Mouse (Mus musculus): ENCODE measurements around the gene Tnfrsf17. TPM values are rescaled to one million over a fixed set of nuclear protein-coding genes. Genes with fewer than 3 reads are reported as not detected.

Gene Tnfrsf17
- total and polyA plus RNA-seq, 2 experiments = not detected

DNA sequence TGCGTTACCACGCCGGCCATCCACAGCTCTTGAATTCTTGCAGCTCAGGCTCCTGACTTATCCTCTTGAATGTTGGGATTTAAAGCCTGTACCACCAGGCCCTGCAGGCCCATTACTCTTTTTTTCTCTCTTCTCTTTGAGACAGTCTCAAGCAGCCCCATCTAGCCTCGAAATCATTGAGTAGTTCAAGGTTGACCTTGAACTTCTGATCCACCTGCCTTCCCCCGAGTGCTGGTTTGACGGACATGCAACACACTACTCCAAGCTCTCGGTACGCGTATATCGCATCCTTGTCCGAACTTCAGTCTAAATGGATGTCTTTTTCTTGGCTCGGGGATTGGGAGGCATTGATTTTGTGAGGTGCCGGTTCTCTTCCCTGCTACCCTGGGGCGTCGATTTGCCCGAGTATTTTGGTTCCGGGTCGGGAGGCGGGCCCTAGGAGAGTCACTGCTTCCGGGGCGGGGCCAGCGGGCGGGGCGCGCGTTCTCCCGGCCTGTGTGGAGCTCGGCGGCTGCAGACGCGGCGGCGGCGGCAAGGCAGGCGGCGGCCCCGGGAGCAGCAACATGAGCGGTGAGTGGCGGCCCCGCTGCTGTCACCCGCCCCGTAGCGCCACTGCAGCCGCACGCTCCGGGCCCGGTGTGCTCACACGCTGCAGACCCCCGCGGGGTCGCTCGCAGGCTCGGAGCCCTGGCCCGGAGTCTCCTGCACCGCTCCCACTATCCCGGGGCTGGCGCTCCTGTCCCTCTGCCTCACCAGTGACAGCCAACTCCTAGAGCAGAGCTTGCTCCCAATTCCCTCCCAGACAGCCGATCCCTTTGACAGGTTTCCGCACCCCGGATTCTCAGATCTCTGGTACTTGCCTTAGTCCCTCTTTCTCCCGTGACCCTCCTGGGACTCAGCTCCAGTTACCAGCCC is 9.1 kb downstream of the Tnfrsf17 start, which contains the start of gene Snx29:
Snx29 (plus strand) TSS at position 500 of the 915 bp plus-strand sequence.
- H3K9ac ChIP-seq (ENCODE audit: low read depth, low read length) = peak within 1 kb of the TSS; percentile 89
- no peaks in the 10 kb centered on the region for H3K36me3 ChIP-seq (ENCODE audit: control insufficient read depth, insufficient read depth, low read length)
- H3K4me3 ChIP-seq (ENCODE audit: insufficient read depth, low read depth, low read length) = peak within 1 kb of the TSS; percentile 80
- H3K27ac ChIP-seq (replicated peaks; ENCODE audit: insufficient read depth, low read depth, low read length) = peak within 1 kb of the TSS; percentile 45
- H3K79me2 ChIP-seq (ENCODE audit: control insufficient read depth, insufficient read depth, low read length) = peaks cover 14% of the 10 kb centered on the region; the same call in 1 of the 2 replicates
- WGBS = 5% methylated on average over 61 of the region's 61 CpGs
- TF ChIP-seq POLR2A (IDR thresholded peaks at IDR 0.05; ENCODE audit: extremely low read depth, insufficient read depth, low read length) (peak; percentile 89; the same call in 1 of the 2 replicates), CTCF (IDR thresholded peaks at IDR 0.05; ENCODE audit: low read depth, low read length) (no peak)
- peaks cover 3% of the 10 kb centered on the region; the same call in 1 of the 2 replicates for H3K4me1 ChIP-seq (ENCODE audit: control insufficient read depth, insufficient read depth, low read length)
- no peaks in the 10 kb centered on the region for H3K27me3 ChIP-seq (ENCODE audit: control insufficient read depth, insufficient read depth, low read length)
- peak; percentile 76 for DNase-seq (ENCODE audit: extremely low read depth, low read depth, low spot score)

DNA sequence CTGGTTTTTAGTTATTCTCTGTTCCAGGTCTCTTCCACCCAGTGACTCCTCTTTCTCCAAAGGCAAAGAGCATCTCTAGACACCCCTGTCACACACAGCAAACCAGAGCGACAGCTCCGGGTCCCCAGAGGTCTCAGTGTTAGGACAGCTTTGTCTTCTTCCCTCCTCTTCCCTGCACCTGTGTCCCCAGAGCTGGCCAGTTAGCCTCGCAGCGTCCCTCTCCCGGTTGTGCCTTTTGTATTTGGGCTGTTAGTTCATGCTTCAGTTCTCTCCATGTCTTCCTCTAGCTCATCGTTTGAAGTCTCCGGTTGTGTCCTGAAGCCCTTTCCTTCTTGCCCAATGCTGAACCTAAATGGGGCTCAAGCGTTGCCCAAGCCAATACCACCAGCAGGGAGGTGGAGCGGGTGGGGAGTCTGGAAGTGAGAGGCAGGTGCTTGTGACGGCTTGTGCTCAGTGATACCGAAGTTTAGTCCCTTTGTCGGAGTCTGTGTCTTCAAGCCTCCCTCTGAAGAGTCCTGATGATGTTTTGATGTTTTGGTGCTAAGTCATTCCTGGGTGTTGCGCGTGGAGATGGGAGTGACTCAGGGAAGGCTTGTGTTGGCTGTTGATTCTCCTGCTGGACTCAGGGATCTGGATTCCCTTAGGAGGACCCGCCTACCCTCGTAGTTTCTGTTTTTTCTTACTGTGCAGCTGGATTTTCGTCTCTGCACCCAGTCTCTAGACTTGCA is 9.9 kb downstream of the Tnfrsf17 start:
- Histone ChIP-seq H3K27ac (replicated peaks; ENCODE audit: insufficient read depth, low read depth, low read length) (peak overlapping the region; percentile 45), H3K9ac (ENCODE audit: low read depth, low read length) (peak overlapping the region; percentile 89), H3K27me3 (ENCODE audit: control insufficient read depth, insufficient read depth, low read length) (no peaks in the 10 kb centered on the region), H3K4me1 (ENCODE audit: control insufficient read depth, insufficient read depth, low read length) (peaks cover 3% of the 10 kb centered on the region; the same call in 1 of the 2 replicates), H3K79me2 (ENCODE audit: control insufficient read depth, insufficient read depth, low read length) (peaks cover 16% of the 10 kb centered on the region; the same call in 1 of the 2 replicates), H3K36me3 (ENCODE audit: control insufficient read depth, insufficient read depth, low read length) (no peaks in the 10 kb centered on the region), H3K4me3 (ENCODE audit: insufficient read depth, low read depth, low read length) (peak overlapping the region; percentile 80)
- DNase-seq (ENCODE audit: extremely low read depth, low read depth, low spot score) = peak; percentile 48
- 3% methylated on average over 17 of the region's 17 CpGs for WGBS
- no peak for TF ChIP-seq CTCF (IDR thresholded peaks at IDR 0.05; ENCODE audit: low read depth, low read length)
- TF ChIP-seq POLR2A (IDR thresholded peaks at IDR 0.05; ENCODE audit: extremely low read depth, insufficient read depth, low read length) = no peak

DNA sequence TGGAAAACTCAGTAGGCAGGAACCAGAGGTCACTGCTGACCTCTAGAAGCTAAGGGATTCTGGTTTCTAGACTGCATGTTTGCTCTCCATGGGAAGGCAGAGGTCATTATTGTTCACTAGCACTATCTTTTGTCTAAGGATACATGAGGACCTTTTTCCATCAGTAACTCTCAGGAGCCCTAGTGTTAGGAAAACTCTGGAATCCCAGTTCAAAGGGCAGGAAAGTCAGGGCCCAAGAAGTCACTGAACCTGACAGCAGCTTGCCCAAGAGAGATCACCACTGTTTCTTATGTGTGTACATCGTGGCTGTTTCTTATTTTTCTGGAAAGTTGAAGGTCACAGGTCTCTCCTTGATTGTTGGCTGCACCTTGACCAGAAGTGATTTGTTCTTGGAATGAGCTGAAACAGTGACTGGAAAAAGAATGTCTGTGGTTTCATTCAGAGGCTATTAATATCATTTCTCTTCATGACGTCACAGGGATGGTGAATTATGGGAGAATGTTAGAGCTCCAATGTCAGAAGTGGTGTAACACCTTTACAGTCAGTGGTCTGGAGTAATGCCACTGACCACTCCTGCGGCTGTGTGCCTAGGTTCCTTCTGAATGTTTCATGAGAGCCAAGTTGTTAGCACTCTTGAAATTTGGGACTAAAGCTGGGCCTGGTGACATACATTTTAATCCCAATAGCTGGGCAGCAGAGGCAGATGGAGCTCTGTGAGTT is 16.6 kb downstream of the Tnfrsf17 start:
- Histone ChIP-seq H3K9ac (ENCODE audit: low read depth, low read length) (no peak overlapping the region), H3K4me1 (ENCODE audit: control insufficient read depth, insufficient read depth, low read length) (peaks cover 14% of the 10 kb centered on the region), H3K4me3 (ENCODE audit: insufficient read depth, low read depth, low read length) (no peak overlapping the region), H3K36me3 (ENCODE audit: control insufficient read depth, insufficient read depth, low read length) (no peaks in the 10 kb centered on the region), H3K27me3 (ENCODE audit: control insufficient read depth, insufficient read depth, low read length) (no peaks in the 10 kb centered on the region), H3K27ac (replicated peaks; ENCODE audit: insufficient read depth, low read depth, low read length) (peak overlapping the region; percentile 72), H3K79me2 (ENCODE audit: control insufficient read depth, insufficient read depth, low read length) (peaks cover 36% of the 10 kb centered on the region)
- TF ChIP-seq CTCF (IDR thresholded peaks at IDR 0.05; ENCODE audit: low read depth, low read length) (no peak), POLR2A (IDR thresholded peaks at IDR 0.05; ENCODE audit: extremely low read depth, insufficient read depth, low read length) (no peak)
- WGBS = 46% methylated on average over 3 of the region's 3 CpGs
- peak; percentile 71 for DNase-seq (ENCODE audit: extremely low read depth, low read depth, low spot score)

DNA sequence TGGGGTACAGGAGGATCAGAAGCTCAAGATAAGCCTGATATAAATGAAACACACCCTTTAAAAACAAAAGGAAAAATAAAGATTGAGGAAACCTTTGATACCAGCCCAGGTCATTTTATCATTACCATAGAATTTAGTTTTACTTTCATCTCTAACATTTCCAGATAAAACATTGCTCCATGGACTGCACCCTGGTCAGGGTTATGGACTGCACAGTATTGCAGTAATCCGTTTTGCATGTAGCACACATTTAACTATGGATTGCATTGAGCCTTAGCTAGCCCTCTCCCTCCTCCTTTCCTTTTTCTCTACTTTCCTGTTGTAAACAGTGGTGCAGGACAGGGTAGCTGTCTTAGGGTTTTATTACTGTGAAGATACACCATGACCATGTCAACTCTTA is 17.4 kb downstream of the Tnfrsf17 start:
- peak; percentile 65 for DNase-seq (ENCODE audit: extremely low read depth, low read depth, low spot score)
- Histone ChIP-seq H3K27me3 (ENCODE audit: control insufficient read depth, insufficient read depth, low read length) (no peaks in the 10 kb centered on the region), H3K9ac (ENCODE audit: low read depth, low read length) (no peak overlapping the region), H3K27ac (replicated peaks; ENCODE audit: insufficient read depth, low read depth, low read length) (peak overlapping the region; percentile 72), H3K4me3 (ENCODE audit: insufficient read depth, low read depth, low read length) (no peak overlapping the region), H3K4me1 (ENCODE audit: control insufficient read depth, insufficient read depth, low read length) (peaks cover 14% of the 10 kb centered on the region), H3K36me3 (ENCODE audit: control insufficient read depth, insufficient read depth, low read length) (no peaks in the 10 kb centered on the region), H3K79me2 (ENCODE audit: control insufficient read depth, insufficient read depth, low read length) (peaks cover 32% of the 10 kb centered on the region)
- TF ChIP-seq CTCF (IDR thresholded peaks at IDR 0.05; ENCODE audit: low read depth, low read length) (no peak), POLR2A (IDR thresholded peaks at IDR 0.05; ENCODE audit: extremely low read depth, insufficient read depth, low read length) (no peak)
- WGBS = 23% methylated on average over 1 of the region's 1 CpGs

DNA sequence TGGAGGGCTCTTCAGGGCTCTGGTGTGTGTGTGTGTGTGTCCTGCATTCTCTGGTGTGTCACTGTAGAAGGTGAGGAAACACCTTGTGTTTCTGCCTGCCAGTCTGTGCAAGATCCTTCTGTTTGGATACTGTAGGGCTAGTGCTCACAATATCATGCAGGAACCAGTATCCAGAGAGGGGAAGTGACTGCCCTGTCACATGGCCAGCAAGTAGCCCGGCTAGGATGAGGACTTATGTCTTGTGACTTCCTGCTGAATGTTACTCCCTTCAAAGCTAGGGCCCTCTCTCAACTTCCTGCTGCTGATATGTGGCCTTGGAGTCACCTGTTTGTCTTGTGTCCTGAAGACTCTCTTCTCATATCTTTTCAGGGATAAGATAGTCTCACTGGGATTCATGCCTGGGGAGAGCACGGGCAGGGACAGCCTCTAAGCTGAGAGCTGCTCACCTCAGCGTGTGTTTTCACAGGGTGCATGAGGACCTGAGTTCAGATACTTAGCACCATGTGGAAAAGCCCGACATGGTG is 29.7 kb downstream of the Tnfrsf17 start:
- Histone ChIP-seq H3K27ac (replicated peaks; ENCODE audit: insufficient read depth, low read depth, low read length) (peak overlapping the region; percentile 56), H3K27me3 (ENCODE audit: control insufficient read depth, insufficient read depth, low read length) (no peaks in the 10 kb centered on the region), H3K9ac (ENCODE audit: low read depth, low read length) (no peak overlapping the region), H3K36me3 (ENCODE audit: control insufficient read depth, insufficient read depth, low read length) (no peaks in the 10 kb centered on the region), H3K79me2 (ENCODE audit: control insufficient read depth, insufficient read depth, low read length) (no peaks in the 10 kb centered on the region; the same call in 1 of the 2 replicates), H3K4me3 (ENCODE audit: insufficient read depth, low read depth, low read length) (no peak overlapping the region), H3K4me1 (ENCODE audit: control insufficient read depth, insufficient read depth, low read length) (peaks cover 2% of the 10 kb centered on the region; the same call in 1 of the 2 replicates)
- whole genome bisulfite sequencing = 71% methylated on average over 4 of the region's 4 CpGs
- TF ChIP-seq POLR2A (IDR thresholded peaks at IDR 0.05; ENCODE audit: extremely low read depth, insufficient read depth, low read length) = no peak
- TF ChIP-seq CTCF (IDR thresholded peaks at IDR 0.05; ENCODE audit: low read depth, low read length) = no peak
- peak; percentile 50 for DNase-seq (ENCODE audit: extremely low read depth, low read depth, low spot score)
